ENCODE assay signal across 18 mouse cellular contexts in the genomic region with DNA sequence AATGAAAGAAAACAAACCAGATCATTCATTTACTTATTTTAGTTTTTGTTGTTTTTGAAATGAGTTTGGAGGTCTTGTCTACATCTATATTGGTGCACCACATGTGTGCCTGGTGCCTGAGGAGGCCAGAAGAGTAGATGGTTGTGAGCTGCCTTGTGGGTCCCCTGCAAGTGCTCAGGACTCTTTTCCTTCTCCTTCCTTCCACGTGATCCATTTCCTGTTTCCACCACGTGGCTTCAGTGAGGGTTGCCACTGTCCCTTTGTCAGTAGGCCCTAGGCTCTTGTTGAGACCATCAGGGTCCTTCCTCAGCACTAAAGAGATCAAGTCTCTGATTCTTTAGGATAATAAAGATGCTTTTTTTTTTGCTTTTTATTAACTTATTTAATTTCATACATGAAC. TPM values are rescaled to one million over a fixed set of nuclear protein-coding genes. Genes with fewer than 3 reads are reported as not detected.
"Had no signal": no experiment of that assay in that cellular context is flagged by ENCODE, and none has a peak within 500 bp of the region (broad histone marks: within the 10 kb centered on the region; RNA-seq: fewer than 3 reads in every experiment).

No protein-coding gene starts in this region.

- DNase-seq: retina, postnatal 1 day; right cerebral cortex, adult 18-20 months; right cerebral cortex, postnatal 14 days; right cerebral cortex, postnatal 25 days; right cerebral cortex, postnatal 4 days; thymus, adult 18-20 months; thymus, adult 2 months; thymus, postnatal 14 days; thymus, postnatal 36 days had no signal

- H3K27ac ChIP-seq: neural tube, embryonic 12.5 days; neural tube, embryonic 13.5 days; neural tube, embryonic 15.5 days; stomach, embryonic 15.5 days; stomach, postnatal 0 days had no signal

- H3K36me3 ChIP-seq: neural tube, embryonic 12.5 days; neural tube, embryonic 13.5 days; neural tube, embryonic 15.5 days; stomach, embryonic 15.5 days had no signal

- H3K27me3 ChIP-seq: neural tube, embryonic 12.5 days; neural tube, embryonic 13.5 days; neural tube, embryonic 15.5 days; stomach, embryonic 15.5 days had no signal

- H3K4me3 ChIP-seq: neural tube, embryonic 12.5 days; neural tube, embryonic 13.5 days; neural tube, embryonic 15.5 days; stomach, embryonic 15.5 days had no signal

- H3K9ac ChIP-seq: neural tube, embryonic 12.5 days; neural tube, embryonic 13.5 days; neural tube, embryonic 15.5 days; stomach, embryonic 15.5 days had no signal

- H3K4me2 ChIP-seq: neural tube, embryonic 12.5 days; neural tube, embryonic 13.5 days; neural tube, embryonic 15.5 days; stomach, embryonic 15.5 days had no signal

- H3K4me1 ChIP-seq: neural tube, embryonic 12.5 days; neural tube, embryonic 13.5 days; neural tube, embryonic 15.5 days; stomach, embryonic 15.5 days had no signal

- H3K9me3 ChIP-seq: stomach, embryonic 15.5 days had no signal

RNA-seq across cellular contexts. Expression of gene 4930524B15Rik, which starts 19.4 kb away (rescaled TPM):
- total RNA-seq: neutrophil, adult 5-6 weeks had no signal
- polyA plus RNA-seq: neural tube, embryonic 11.5 days; small intestine, adult 2 months; spleen, adult 2 months; stomach, embryonic 15.5 days had no signal
